Mouse (Mus musculus) kidney, adult 18-20 months (tissue): Measurements from ENCODE around the gene Gm49384.
A peak's percentile ranks its signal among the peaks of the same experiment; 100 is the strongest.

Experiments used
- DNase-seq: peaks from one replicate; pipeline ENCODE4 v3.0.0; 2021

Gene Gm49384

DNA sequence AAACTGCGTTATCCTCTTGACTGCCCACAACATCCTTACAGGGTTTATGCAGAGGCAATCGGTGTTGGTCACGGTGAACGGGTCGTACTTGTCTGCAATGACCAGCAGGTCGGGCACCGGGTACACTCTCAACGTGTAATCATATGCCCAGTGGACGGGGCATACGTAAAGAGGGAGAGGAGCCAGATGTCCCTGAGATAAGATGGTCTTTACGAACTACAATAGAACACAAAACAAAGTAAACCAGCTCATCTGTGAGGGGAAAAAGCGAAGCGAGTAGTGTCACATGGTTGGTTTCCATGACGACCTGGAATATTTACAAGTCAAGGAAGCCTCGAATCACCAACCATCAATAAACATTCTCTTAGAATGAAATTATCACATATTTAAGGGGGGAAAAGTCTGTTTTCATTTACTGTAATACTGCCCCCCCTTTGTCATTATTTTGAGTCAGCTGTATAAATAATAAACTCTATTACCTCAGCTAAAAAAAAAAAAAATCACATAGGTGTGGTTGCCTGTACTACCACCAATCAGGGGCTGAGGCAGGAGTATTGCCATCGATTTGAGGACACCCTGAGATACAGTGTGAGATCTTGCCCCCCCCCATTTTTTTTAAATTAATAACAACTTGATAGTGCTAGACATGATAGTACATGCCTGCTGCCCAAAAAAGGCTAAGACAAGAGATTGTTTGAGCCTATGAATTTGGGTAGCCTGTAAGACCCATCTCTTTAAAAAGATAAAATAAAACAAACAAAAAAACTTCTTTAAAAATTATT is at the start of gene Gm49384:
Gm49384 (minus strand) TSS at position 216 of the 782 bp plus-strand sequence.
- DNase-seq, result no peak

DNA sequence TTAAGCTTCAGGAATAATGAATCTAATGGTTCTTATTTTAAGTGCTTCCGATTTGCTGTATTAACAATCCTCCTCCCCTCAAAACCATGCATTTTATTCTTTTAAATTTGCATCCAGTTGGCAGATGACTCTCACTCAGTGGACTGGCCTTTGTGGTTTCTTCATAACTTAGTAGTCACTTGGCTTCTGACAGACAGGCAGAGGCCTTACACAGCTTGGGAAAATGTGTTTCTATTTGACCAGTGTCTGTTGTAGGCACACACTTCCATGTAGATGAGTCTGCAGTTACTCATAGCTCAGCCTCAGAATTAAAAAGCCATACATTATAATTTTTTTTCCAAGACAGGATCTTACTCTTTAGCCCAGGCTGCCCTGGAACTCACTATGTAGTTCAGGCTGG is 49.7 kb upstream of the Gm49384 start:
- no peak for DNase-seq

- DNase-seq, result no peak
Measured at GRCm38 (mm10) chr12:69250756-69251155, 46.7 kb upstream of the Gm49384 start.

DNA sequence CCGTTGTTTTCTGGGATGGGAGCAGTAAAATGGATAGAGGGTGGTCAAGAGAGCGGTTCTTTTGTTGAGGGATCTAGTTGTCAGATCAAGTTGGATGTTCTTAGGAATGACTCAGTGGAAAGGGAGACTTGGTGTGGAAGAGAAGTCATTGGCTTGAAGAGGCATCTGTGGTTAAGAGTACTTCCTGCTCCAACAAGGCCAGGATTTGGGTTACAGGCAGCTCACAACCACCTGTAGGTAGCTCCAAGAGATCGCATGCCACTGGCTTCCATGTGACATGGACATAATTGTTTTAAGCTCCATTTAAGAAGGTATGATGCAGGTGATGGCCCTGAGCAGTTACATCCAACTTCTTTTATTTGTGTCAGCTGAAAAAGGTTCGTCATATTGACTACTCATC is 45.7 kb upstream of the Gm49384 start:
- DNase-seq, result no peak

- peak; percentile 66 for DNase-seq
Measured at GRCm38 (mm10) chr12:69241771-69242431, 37.8 kb upstream of the Gm49384 start.

DNA sequence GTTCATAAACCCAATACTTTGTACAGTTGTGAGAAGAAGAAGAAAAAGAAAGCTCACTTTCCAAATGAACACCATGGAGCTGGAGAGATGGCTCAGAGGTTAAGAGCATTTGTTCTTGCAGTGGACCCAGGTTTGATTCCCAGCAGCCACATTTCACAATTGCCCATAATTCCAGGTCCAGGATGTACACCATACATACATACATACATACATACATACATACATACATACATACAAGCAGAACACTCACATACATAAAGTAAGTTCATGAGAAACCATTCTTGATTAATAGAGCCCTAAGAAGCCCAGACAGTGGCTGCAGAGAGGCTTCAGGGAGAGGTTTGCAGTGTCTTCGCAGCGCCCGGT is 37.3 kb upstream of the Gm49384 start:
- no peak for DNase-seq

DNA sequence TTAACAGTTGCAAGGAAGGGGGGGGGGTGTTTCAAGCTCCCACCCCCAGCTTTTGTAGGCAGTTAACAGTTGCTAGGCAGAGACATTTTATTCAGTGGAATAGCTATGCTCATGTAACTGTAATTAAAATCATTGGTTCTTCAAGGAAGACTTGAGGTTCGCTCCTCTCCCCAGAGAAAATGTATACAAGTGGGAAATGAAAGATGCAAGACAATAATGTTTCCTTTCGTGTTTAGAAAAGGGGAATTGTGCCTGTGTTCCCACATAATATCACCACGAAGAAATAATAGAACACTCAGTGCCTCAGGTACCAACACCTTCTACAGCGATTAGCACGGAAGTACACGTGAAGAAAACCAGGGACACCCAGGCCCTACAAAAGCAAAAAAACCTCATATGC is 36.8 kb upstream of the Gm49384 start, which contains the start of gene Klhdc1:
Klhdc1 (plus strand) TSS at position 301 of the 400 bp plus-strand sequence.
- DNase-seq, result no peak

DNA sequence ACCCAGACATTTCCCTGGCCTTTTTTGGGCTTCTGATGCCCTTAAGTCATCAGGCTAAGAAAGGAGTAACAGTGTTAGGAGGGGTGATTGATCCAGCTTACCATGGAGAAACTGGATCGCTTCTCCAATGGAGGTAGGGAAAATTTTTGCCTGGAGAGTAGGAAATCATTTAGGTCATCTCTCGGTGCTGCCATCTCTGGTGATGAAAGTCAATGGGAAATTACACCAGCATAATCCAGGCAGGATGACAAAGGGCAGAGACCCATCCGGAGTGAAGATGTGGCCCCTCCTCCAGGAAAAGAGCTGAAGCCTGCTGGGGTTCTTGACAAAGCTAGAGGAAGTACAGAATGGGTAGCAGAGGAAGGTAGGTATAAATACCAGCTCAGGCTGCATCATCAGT is 34.2 kb upstream of the Gm49384 start:
- DNase-seq, result no peak

- DNase-seq, result no peak
Measured at GRCm38 (mm10) chr12:69235782-69236181, 31.7 kb upstream of the Gm49384 start.

- no peak for DNase-seq
Measured at GRCm38 (mm10) chr12:69229251-69229650, 25.2 kb upstream of the Gm49384 start.

DNA sequence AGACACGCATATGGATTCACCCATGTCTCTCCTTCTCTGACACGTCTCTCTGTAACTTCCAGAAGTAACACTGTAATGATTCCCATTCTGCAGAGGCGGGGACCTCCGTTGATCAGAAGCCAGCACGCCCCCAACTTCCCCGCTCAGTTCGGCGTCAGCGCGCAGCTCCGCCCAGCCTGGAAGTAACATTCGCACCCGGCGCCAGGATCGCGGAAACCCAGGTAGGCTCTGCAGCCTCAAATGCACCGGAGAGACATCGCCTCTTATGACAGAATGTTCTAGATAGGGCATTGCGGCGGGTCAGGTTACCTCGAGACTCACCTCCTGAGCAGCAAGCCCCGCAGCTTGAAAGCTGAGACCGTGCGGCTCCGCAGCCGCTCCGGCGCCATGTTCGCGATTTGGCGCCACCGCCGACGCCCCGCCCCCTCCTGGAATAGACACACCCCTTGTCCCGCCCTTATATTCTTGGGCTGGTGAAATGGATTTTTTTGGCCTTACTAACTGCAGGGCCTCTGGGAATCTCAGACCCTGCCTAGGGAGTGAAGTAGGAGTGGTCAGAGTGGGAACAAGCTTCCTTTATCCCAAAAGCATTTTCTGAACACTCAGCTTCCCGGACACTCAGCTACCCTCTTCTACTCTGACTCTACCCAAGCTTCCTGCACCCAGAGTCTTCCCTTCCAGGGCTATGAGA is 23.9 kb upstream of the Gm49384 start, which contains the start of gene Pole2:
Pole2 (minus strand) TSS at position 420 of the 691 bp plus-strand sequence.
- DNase-seq, result peak; percentile 92

GRCm38 (mm10) chr12:69220613-69221277 is 16.7 kb upstream of the Gm49384 start:
- DNase-seq, result no peak

DNA sequence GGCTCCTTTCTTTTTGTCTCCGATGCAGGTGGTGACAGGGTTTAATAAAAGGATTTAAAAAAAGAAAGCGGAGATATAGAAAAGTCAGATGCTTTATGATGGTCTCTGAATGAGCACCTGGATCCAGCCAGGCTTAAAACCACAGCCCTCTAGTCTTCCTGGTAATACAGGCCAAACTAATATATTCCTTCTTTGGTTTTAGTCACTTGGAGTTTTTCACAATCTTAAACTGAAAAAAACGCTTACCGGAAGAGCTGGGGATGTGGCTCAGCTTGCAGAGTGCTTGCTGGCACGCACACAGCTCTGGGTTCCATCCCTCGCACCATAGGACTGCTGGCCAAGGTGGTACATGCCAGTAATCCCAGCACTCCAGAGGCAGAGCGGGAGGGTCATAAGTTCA is 12.5 kb upstream of the Gm49384 start:
- no peak for DNase-seq

DNA sequence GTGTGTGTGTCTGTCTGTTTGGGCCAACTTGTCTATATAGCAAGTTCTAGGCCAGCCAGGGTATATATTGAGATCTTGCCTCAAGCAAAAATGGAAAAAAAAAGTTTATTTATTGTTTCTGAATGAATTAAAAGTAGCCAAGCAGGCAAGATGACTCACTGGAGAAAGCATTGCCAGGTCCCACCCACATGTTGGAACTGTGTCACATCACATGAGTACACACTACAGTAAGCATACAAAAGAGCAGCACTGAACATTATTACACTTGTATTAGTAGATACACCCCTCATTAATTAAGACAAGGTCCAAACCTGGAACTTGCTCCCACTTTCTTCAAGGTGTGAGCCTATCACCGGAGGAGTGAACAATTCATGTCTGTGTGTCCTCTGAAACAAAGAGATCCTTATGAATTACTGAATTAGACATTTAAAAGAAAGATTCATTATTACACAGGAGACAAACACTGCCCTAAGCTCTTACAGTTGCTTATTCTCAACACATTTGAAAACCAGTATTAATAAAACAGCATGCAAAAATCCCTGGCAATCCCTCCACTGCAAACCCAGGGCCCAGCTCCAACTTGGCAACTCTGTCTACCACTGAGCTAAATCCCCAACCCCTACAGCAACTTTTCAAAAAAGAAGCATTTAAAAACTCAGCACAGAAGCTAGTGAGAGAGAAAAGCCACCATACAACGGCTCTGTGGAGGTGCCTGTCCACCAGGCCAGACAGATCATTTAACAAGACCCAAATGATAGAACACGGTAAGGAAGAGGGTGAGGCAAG is 11.1 kb upstream of the Gm49384 start:
- DNase-seq, result no peak

DNA sequence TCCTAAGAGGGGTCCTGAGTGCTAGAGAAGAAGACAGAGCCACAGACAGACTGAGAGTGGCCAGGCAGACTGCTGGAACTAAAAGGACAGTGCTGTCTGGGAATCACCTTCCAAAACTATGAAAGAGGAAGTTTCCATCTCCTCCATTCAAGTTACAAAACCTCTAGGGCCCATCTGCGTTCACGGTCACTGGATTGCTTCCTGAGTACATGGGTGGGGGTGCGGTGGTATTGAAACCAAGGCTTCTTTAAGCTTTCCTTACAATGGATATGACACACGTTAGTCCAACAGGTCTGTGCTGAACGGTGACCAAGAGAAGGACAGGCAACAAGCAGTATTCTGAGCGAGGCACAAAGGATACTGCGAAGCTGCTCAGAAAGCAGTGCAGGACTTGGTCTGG is 10.3 kb upstream of the Gm49384 start:
- DNase-seq, result no peak

DNA sequence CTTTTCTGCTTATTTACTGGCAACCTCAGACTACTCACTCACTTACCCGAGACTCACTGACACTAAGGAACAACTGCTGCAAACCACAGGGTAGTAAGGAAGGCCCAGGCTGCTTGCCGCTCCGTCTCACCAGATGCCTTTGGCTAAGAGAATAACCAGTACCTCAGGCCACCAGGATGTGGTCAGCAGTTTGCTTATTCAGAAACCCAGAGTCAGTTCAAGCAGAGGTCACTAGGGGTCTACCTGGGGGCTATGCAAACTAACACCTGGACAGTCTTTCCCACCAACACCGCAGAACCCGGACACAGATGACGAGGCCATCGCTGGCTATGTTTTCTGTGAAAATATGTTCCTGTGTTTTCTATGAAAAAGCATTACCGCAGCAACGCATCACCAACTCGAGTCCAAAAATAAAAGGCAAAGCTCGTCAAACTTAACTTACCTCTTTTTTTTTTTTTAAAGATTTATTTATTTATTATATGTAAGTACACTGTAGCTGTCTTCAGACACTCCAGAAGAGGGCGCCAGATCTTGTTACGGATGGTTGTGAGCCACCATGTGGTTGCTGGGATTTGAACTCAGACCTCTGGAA is 9.2 kb upstream of the Gm49384 start:
- DNase-seq, result no peak

GRCm38 (mm10) chr12:69211057-69211456 is 7.0 kb upstream of the Gm49384 start:
- no peak for DNase-seq

DNA sequence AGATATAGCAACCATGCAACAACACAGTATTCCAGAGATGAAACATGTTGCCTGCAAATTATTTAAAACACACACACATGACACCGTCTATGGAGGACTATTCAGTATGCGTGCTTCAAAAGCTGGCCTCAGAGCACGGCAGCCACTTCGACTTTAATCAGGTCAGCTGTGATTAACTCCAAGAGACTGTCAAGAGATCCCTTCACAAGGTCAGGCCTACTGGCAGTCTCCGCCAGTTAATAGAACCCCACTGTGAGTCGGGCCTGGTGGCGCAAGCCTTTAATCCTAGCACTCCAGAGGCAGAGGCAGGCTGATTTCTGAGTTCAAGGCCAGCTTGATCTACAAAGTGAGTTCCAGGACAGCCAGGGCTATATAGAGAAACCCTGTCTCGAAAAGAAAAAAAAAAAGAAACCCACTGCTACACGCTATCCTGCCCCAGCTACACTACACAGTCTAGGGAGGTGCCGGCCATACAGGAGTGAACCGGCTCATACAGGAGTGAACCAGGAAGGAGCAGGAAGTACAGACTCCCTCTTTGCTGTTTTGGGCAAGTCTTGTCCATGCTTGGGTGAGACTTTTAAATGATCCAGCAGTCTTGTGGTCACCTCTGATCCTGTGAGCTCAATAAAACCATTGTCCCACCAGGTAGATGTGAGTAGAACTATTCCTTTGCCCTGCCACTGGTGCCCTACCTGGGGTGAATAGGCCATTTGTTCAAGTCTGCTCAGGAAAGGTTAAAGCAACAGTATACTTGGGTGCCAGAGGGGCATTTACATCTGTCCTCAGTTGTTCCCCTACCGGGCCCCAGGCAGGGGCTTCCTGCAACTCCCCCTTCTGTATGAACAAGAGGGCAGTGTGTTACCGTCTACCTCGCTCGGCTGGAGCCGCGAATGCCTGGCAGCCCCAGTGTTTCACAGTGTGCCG is 6.3 kb upstream of the Gm49384 start:
- DNase-seq, result no peak

GRCm38 (mm10) chr12:69208520-69208919 is 4.5 kb upstream of the Gm49384 start:
- DNase-seq, result no peak

GRCm38 (mm10) chr12:69207926-69208325 is 3.9 kb upstream of the Gm49384 start:
- DNase-seq, result no peak

DNA sequence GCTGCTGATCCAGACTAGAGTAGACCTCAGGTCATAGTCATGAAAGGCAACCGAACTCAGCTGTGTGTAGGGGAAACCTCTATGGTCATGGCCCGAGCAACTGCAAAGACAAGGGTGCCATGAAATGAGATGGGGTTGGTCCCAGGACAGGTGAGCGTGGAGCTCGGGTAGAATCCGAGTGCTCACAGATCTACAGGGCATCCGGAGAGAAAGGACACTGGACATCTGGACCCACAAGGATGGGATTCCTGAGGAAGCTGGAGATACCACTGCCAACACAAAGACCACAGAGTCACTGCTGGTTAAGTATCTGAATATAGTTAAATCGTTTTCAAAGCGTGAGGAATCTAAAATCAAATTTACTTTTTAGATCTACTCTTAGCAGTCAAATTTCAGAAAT is 3.3 kb upstream of the Gm49384 start:
- no peak for DNase-seq
